Mouse (Mus musculus) erythroblast, embryonic 14.5 days (primary cell): ENCODE results near the gene Patl2. TPM values are rescaled to one million over a fixed set of nuclear protein-coding genes. Genes with fewer than 3 reads are reported as not detected.

Experiments
- H3K27me3 ChIP-seq: 2 replicates; pipeline ENCODE4 v1.6.1; 2012; ENCODE audit warnings: inconsistent platforms; ENCODE audit not compliant: control insufficient read depth
- H3K36me3 ChIP-seq: 2 replicates; pipeline ENCODE4 v1.6.1; 2012; ENCODE audit warnings: mild to moderate bottlenecking, inconsistent platforms; ENCODE audit not compliant: control insufficient read depth
- H3K4me1 ChIP-seq: 2 replicates; pipeline ENCODE4 v1.6.1; 2012; ENCODE audit warnings: inconsistent platforms; ENCODE audit not compliant: control insufficient read depth
- H3K4me3 ChIP-seq: replicated peaks from 2 replicates; pipeline ENCODE3; 2012; ENCODE audit warnings: moderate library complexity, mild to moderate bottlenecking, inconsistent platforms
- H3K9me3 ChIP-seq: 2 replicates; pipeline ENCODE4 v1.6.1; 2012; ENCODE audit warnings: low read length, inconsistent platforms, mixed read lengths; ENCODE audit not compliant: control insufficient read depth
- GATA1 ChIP-seq: IDR thresholded peaks from 2 replicates; pipeline ENCODE4 v1.6.1; 2012; ENCODE audit warnings: low read length, inconsistent platforms, mixed read lengths
- TAL1 ChIP-seq: IDR thresholded peaks from 3 replicates; pipeline ENCODE4 v1.6.1; 2012; ENCODE audit warnings: low read length, inconsistent platforms, mixed read lengths
- polyA plus RNA-seq: library from polyadenylated mRNA; stranded (reverse); fragments of >175 nt; gene quantifications from 2 replicates; pipeline ENCODE4 v1.2.3, GENCODE M21; 2012

The Patl2 gene
- polyA plus RNA-seq, 1 experiment = not detected

- H3K4me3 ChIP-seq = no peak overlapping the region
- H3K27me3 ChIP-seq = no peaks in the 10 kb centered on the region
- peaks cover 48% of the 10 kb centered on the region for H3K36me3 ChIP-seq
- H3K9me3 ChIP-seq = no peaks in the 10 kb centered on the region
- TF ChIP-seq GATA1 (no peak), TAL1 (no peak)
- H3K4me1 ChIP-seq = peaks cover 34% of the 10 kb centered on the region
These were observed 34.8 kb downstream of the Patl2 start for GRCm38 (mm10) chr2:122151221-122151620.

GRCm38 (mm10) chr2:122149716-122150115 lies 36.3 kb downstream of the Patl2 start:
- TF ChIP-seq TAL1 (no peak), GATA1 (no peak)
- peaks cover 38% of the 10 kb centered on the region for H3K4me1 ChIP-seq
- H3K27me3 ChIP-seq = no peaks in the 10 kb centered on the region
- H3K36me3 ChIP-seq = peaks cover 39% of the 10 kb centered on the region
- H3K9me3 ChIP-seq = no peaks in the 10 kb centered on the region
- H3K4me3 ChIP-seq = no peak overlapping the region

GRCm38 (mm10) chr2:122149316-122149715 lies 36.7 kb downstream of the Patl2 start:
- Histone ChIP-seq H3K27me3 (no peaks in the 10 kb centered on the region), H3K4me3 (peak overlapping the region; percentile 78), H3K9me3 (no peaks in the 10 kb centered on the region), H3K36me3 (peaks cover 35% of the 10 kb centered on the region), H3K4me1 (peaks cover 38% of the 10 kb centered on the region)
- no peak for TF ChIP-seq GATA1
- no peak for TF ChIP-seq TAL1

GRCm38 (mm10) chr2:122148242-122148917 lies 37.6 kb downstream of the Patl2 start:
- Histone ChIP-seq H3K4me3 (peak overlapping the region; percentile 78), H3K27me3 (no peaks in the 10 kb centered on the region), H3K36me3 (peaks cover 29% of the 10 kb centered on the region), H3K4me1 (peaks cover 40% of the 10 kb centered on the region), H3K9me3 (no peaks in the 10 kb centered on the region)
- no peak for TF ChIP-seq GATA1
- no peak for TF ChIP-seq TAL1

GRCm38 (mm10) chr2:122147508-122148241 lies 38.3 kb downstream of the Patl2 start, which contains the start of gene B2m:
Gene B2m (plus strand): TSS chr2:122147686.
- TF ChIP-seq GATA1 = no peak
- no peaks in the 10 kb centered on the region for H3K27me3 ChIP-seq
- H3K4me3 ChIP-seq = peak within 1 kb of the TSS; percentile 78
- H3K9me3 ChIP-seq = no peaks in the 10 kb centered on the region
- peaks cover 25% of the 10 kb centered on the region for H3K36me3 ChIP-seq
- peaks cover 40% of the 10 kb centered on the region for H3K4me1 ChIP-seq

- Histone ChIP-seq H3K4me3 (peak overlapping the region; percentile 78), H3K4me1 (peaks cover 38% of the 10 kb centered on the region)
These were observed 39.3 kb downstream of the Patl2 start for GRCm38 (mm10) chr2:122146687-122147086.

GRCm38 (mm10) chr2:122145756-122146155 lies 40.2 kb downstream of the Patl2 start:
- H3K36me3 ChIP-seq = peaks cover 6% of the 10 kb centered on the region
- peaks cover 44% of the 10 kb centered on the region for H3K4me1 ChIP-seq
- H3K4me3 ChIP-seq = no peak overlapping the region
- no peaks in the 10 kb centered on the region for H3K9me3 ChIP-seq
- TF ChIP-seq TAL1 (no peak), GATA1 (no peak)
- no peaks in the 10 kb centered on the region for H3K27me3 ChIP-seq

More at GRCm38 (mm10) chr2:122146687-122147086, 39.3 kb downstream of the Patl2 start:
- Histone ChIP-seq H3K27me3 (no peaks in the 10 kb centered on the region), H3K9me3 (no peaks in the 10 kb centered on the region), H3K36me3 (peaks cover 16% of the 10 kb centered on the region)
- TF ChIP-seq TAL1 (no peak), GATA1 (no peak)

GRCm38 (mm10) chr2:122143111-122143510 lies 42.9 kb downstream of the Patl2 start:
- Histone ChIP-seq H3K9me3 (no peaks in the 10 kb centered on the region), H3K4me3 (no peak overlapping the region), H3K27me3 (no peaks in the 10 kb centered on the region), H3K36me3 (no peaks in the 10 kb centered on the region), H3K4me1 (peaks cover 49% of the 10 kb centered on the region)
- TF ChIP-seq GATA1 (no peak), TAL1 (no peak)

- Histone ChIP-seq H3K9me3 (no peaks in the 10 kb centered on the region), H3K4me1 (peaks cover 51% of the 10 kb centered on the region)
- TF ChIP-seq GATA1 (no peak), TAL1 (no peak)
These were observed 44.5 kb downstream of the Patl2 start for GRCm38 (mm10) chr2:122141332-122141967.

More at GRCm38 (mm10) chr2:122141332-122141967, 44.5 kb downstream of the Patl2 start:
- Histone ChIP-seq H3K4me3 (no peak overlapping the region), H3K36me3 (no peaks in the 10 kb centered on the region), H3K27me3 (no peaks in the 10 kb centered on the region)
